Mouse (Mus musculus) neural tube, embryonic 14.5 days (tissue): ENCODE results near the gene Hpcal1. TPM values are rescaled to one million over a fixed set of nuclear protein-coding genes. Genes with fewer than 3 reads are reported as not detected.

Source experiments
- ATAC-seq: fragments of 200-750 bp; cut with Nextera tagmentation; 2 replicates; pipeline ENCODE4 v1.8.0; 2017; ENCODE audit warnings: low read depth, mild to moderate bottlenecking, moderate TSS enrichment, moderate library complexity
- H3K27ac ChIP-seq: fragments of 300-500 bp; sonication (generic); 2 replicates; pipeline ENCODE4 v1.5.1; 2014; ENCODE audit warnings: low read depth, mild to moderate bottlenecking, control low read depth, low read length, moderate library complexity, mixed read lengths
- H3K27me3 ChIP-seq: fragments of 300-500 bp; sonication (generic); 2 replicates; pipeline ENCODE4 v1.6.1; 2014; ENCODE audit warnings: low read length; ENCODE audit not compliant: control insufficient read depth, insufficient read depth
- H3K36me3 ChIP-seq: fragments of 300-500 bp; sonication (generic); 2 replicates; pipeline ENCODE4 v1.6.1; 2014; ENCODE audit warnings: low read length, mixed read lengths; ENCODE audit not compliant: control insufficient read depth, insufficient read depth
- H3K4me1 ChIP-seq: fragments of 300-500 bp; sonication (generic); 2 replicates; pipeline ENCODE4 v1.6.1; 2014; ENCODE audit warnings: low read length; ENCODE audit not compliant: control insufficient read depth, insufficient read depth
- H3K4me2 ChIP-seq: fragments of 300-500 bp; sonication (generic); 2 replicates; pipeline ENCODE4 v1.6.1; 2014; ENCODE audit warnings: mild to moderate bottlenecking, low read depth, low read length, control low read depth
- H3K4me3 ChIP-seq: fragments of 300-500 bp; sonication (generic); 2 replicates; pipeline ENCODE4 v1.5.1; 2014; ENCODE audit warnings: low read depth, low read length, control low read depth, mixed read lengths
- H3K9ac ChIP-seq: fragments of 300-500 bp; sonication (generic); replicated peaks from 2 replicates; pipeline ENCODE4 v1.6.1; 2014; ENCODE audit warnings: low read depth, mild to moderate bottlenecking, control low read depth, low read length, mixed read lengths
- H3K9me3 ChIP-seq: fragments of 300-500 bp; sonication (generic); 2 replicates; pipeline ENCODE4 v1.6.1; 2016; ENCODE audit warnings: low read length; ENCODE audit not compliant: control insufficient read depth
- WGBS: fragments of 180-500 bp; shearing (Covaris S2); extraction: QIAGEN DNeasy Blood & Tissue Kit; methylation state at CpG from one replicate; pipeline ENCODE4 v1.1.7; 2014; 5-methylcytosine and 5-hydroxymethylcytosine counted together
- polyA plus RNA-seq: library from polyadenylated mRNA; unstranded; fragments of >200 nt; fragmentation: Nextera tagmentation; extraction: Ambion mirVana; gene quantifications from 2 replicates; pipeline ENCODE4 v1.2.1, GENCODE M21; 2014

Hpcal1 gene
- polyA plus RNA-seq, 1 experiment from 2014 or later: 135 TPM

DNA sequence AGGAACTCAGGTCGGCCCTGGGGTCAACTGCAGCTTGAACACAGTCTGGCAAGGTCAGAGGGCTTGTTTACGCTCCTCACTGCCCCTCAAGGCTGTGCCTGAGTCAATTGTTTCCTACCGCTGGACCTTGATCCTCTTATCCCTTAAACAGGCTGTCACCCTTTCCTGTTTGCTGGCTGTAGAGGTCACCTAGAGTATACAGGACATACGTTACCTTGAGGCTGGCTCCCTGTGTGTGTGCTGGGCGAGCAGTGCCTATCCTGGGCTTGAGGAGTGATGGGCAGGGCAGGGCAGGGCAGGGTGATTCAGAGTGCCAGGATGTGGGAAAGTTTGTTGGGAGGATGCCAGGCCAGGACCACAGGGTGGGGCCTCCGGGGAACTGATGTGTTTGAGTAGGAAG, 47.8 kb downstream of the Hpcal1 start:
- H3K4me2 ChIP-seq: no peak overlapping the region
- no peak for ATAC-seq
- no peaks in the 10 kb centered on the region for H3K27me3 ChIP-seq
- no peaks in the 10 kb centered on the region for H3K36me3 ChIP-seq
- no peaks in the 10 kb centered on the region for H3K9me3 ChIP-seq
- H3K9ac ChIP-seq: no peak overlapping the region
- no peak overlapping the region for H3K4me3 ChIP-seq
- H3K27ac ChIP-seq: no peak overlapping the region
- 0 out of 2 replicates have a peak, but pooled peaks cover 2% of the 10 kb centered on the region for H3K4me1 ChIP-seq
- 51% methylated on average over 6 of the region's 6 CpGs for WGBS

- H3K4me1 ChIP-seq: 0 out of 2 replicates have a peak, but pooled peaks cover 2% of the 10 kb centered on the region
- H3K36me3 ChIP-seq: no peaks in the 10 kb centered on the region
- H3K9ac ChIP-seq: no peak overlapping the region
- H3K27me3 ChIP-seq: no peaks in the 10 kb centered on the region
- no peak overlapping the region for H3K4me2 ChIP-seq
- WGBS: 94% methylated on average over 1 of the region's 1 CpGs
- no peak for ATAC-seq
- H3K27ac ChIP-seq: no peak overlapping the region
- H3K9me3 ChIP-seq: no peaks in the 10 kb centered on the region
- no peak overlapping the region for H3K4me3 ChIP-seq
These were observed 49.6 kb downstream of the Hpcal1 start for GRCm38 (mm10) chr12:17740226-17740625.

- no peak overlapping the region for H3K9ac ChIP-seq
- no peak overlapping the region for H3K4me3 ChIP-seq
- no peaks in the 10 kb centered on the region for H3K9me3 ChIP-seq
- no peaks in the 10 kb centered on the region for H3K36me3 ChIP-seq
- no peak overlapping the region for H3K27ac ChIP-seq
- WGBS: 67% methylated on average over 17 of the region's 17 CpGs
- H3K27me3 ChIP-seq: no peaks in the 10 kb centered on the region
- H3K4me1 ChIP-seq: 0 out of 2 replicates have a peak, but pooled peaks cover 2% of the 10 kb centered on the region
- no peak overlapping the region for H3K4me2 ChIP-seq
- ATAC-seq: no peak
These were observed 51.1 kb downstream of the Hpcal1 start for GRCm38 (mm10) chr12:17741637-17742364.

DNA sequence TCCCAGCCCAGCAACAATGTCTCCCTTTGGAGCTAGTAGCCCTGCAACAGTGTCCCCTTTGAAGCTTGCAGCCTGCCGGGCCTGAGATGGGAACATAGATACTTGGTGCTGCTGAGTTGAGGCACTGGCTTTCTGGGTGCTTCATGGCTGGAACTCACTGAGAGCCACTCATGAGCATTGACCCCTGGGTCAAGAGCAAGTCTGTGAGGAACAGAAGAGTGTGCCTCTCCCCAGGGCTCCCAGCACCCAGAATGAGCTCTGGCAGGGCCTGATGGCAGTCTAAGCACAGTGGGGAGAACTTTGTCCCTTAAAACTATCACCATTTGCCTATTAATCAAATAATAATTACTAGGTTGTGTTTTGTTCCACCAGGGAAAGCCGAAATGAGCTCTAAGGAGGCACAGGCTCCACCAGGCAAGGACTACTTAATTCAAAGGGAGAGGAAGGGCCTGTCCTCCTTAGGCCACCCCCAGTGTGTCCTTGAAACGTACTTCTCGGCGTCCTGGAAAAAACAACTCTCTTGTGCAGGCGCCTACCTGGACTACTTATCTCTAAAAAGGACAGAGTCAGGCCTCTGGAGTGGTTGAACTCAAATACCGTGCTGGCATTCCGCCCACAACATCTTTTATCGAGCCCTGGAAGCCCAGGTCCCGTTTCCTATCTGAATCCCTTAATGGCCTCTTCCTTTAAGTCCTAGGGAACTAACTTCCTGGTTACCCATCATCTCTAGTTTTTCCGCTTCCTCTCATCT, 52.1 kb downstream of the Hpcal1 start:
- no peak for ATAC-seq
- Histone ChIP-seq H3K4me2 (no peak overlapping the region), H3K9ac (no peak overlapping the region), H3K4me1 (peaks cover 7% of the 10 kb centered on the region; the same call in 1 of the 2 replicates), H3K4me3 (no peak overlapping the region), H3K27ac (no peak overlapping the region), H3K27me3 (no peaks in the 10 kb centered on the region), H3K9me3 (no peaks in the 10 kb centered on the region), H3K36me3 (no peaks in the 10 kb centered on the region)
- WGBS: 82% methylated on average over 11 of the region's 11 CpGs

GRCm38 (mm10) chr12:17745431-17745830, 54.8 kb downstream of the Hpcal1 start:
- Histone ChIP-seq H3K9ac (no peak overlapping the region), H3K4me3 (no peak overlapping the region), H3K4me2 (no peak overlapping the region), H3K27ac (no peak overlapping the region), H3K36me3 (no peaks in the 10 kb centered on the region), H3K27me3 (no peaks in the 10 kb centered on the region), H3K4me1 (peaks cover 9% of the 10 kb centered on the region; the same call in 1 of the 2 replicates), H3K9me3 (no peaks in the 10 kb centered on the region)
- 82% methylated on average over 7 of the region's 7 CpGs for WGBS
- no peak for ATAC-seq

DNA sequence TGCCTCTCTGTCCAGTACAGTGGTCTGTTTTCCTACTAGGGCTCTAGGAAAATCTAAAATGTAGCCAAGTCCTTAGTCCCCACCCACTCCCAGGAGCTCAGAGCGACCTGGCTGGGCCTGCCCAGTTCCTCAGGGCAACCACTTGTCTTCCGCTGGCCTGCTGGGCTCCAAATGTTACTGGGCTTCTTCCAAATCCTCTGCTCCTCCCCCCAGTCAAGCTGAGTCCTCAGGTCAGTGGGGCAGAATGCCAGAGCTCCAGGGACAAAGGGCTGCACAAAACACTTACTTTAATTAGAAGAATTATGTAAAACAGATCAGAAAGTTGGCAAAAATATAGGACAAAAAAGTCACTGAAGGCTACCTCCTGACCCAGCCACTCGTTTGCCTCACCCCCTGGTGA, 56.1 kb downstream of the Hpcal1 start:
- Histone ChIP-seq H3K4me2 (no peak overlapping the region), H3K9me3 (no peaks in the 10 kb centered on the region), H3K27me3 (no peaks in the 10 kb centered on the region), H3K9ac (no peak overlapping the region), H3K4me1 (peaks cover 6% of the 10 kb centered on the region; the same call in 1 of the 2 replicates), H3K4me3 (no peak overlapping the region), H3K36me3 (no peaks in the 10 kb centered on the region), H3K27ac (no peak overlapping the region)
- peak; percentile 52; the same call in 1 of the 2 replicates for ATAC-seq
- 15% methylated on average over 3 of the region's 3 CpGs for WGBS

GRCm38 (mm10) chr12:17747191-17748154, 56.8 kb downstream of the Hpcal1 start:
- Histone ChIP-seq H3K9ac (no peak overlapping the region), H3K9me3 (no peaks in the 10 kb centered on the region), H3K4me2 (no peak overlapping the region), H3K4me1 (peaks cover 6% of the 10 kb centered on the region; the same call in 1 of the 2 replicates), H3K4me3 (no peak overlapping the region), H3K27ac (no peak overlapping the region), H3K36me3 (no peaks in the 10 kb centered on the region), H3K27me3 (no peaks in the 10 kb centered on the region)
- WGBS: 35% methylated on average over 10 of the region's 10 CpGs
- ATAC-seq: 0 out of 2 replicates have a peak, but pooled peaks have one; percentile 38

DNA sequence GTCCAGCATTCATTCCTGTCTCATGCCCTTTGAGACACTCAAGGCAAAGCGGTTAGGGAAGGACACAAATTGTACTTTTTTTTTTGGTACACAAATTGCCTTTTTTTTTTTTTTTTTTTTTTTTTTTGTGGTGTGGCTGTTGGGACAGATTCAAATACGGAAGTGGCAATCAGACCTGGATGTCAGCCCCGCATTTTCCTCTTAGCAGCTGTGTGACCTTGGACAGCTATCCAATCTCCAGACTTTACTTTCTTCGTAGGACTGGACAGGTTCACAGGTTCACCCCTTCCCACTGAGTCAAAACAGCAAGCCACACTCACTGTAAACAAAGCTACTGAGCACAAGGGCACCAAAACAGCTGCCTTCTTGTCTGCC, 57.5 kb downstream of the Hpcal1 start:
- Histone ChIP-seq H3K4me1 (peaks cover 6% of the 10 kb centered on the region; the same call in 1 of the 2 replicates), H3K9ac (no peak overlapping the region), H3K4me3 (no peak overlapping the region), H3K9me3 (no peaks in the 10 kb centered on the region), H3K4me2 (no peak overlapping the region), H3K36me3 (no peaks in the 10 kb centered on the region), H3K27me3 (no peaks in the 10 kb centered on the region), H3K27ac (no peak overlapping the region)
- WGBS: 46% methylated on average over 4 of the region's 4 CpGs
- no peak for ATAC-seq
